Mouse (Mus musculus) activated CD4-positive, CD25-positive, alpha-beta regulatory T cell, adult 4 months (primary cell): ENCODE results near the gene Slc2a8. TPM values are rescaled to one million over a fixed set of nuclear protein-coding genes. Genes with fewer than 3 reads are reported as not detected.

Source experiments
- ATAC-seq: one replicate; pipeline ENCODE4 v1.8.0; 2017
- polyA plus RNA-seq, 2 experiments: library from polyadenylated mRNA; unstranded; fragments of 100-300 nt; shearing (Covaris generic); gene quantifications; one replicate each; pipeline ENCODE4 v1.2.1; 2017

Gene Slc2a8
- polyA plus RNA-seq, 2 experiments from 2014 or later: 2.3 to 2.9 TPM

DNA sequence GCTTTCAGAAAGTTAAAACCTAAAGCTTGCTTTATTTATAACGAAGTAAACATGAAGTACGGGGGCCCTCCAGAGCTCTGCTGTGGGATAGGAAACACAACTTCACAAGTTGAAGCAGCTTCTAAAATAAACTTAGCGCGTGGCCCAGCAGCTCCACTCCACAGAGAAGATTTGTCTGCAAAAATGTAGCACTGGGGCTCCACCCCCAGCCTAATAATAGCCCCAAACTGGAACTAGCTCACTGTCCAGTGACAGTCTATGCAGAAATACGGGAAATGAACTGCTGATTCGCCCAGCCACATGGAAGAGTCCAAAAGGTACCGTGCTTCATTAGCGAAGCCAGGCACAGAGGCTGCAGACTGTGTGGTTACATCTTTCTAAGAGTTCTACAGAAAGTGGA lies 12.6 kb downstream of the Slc2a8 start:
- ATAC-seq: no peak

- no peak for ATAC-seq
Observed at GRCm38 (mm10) chr2:32968024-32968614, 13.8 kb downstream of the Slc2a8 start.

- peak; percentile 58 for ATAC-seq
Observed at GRCm38 (mm10) chr2:32966689-32967631, 14.9 kb downstream of the Slc2a8 start.

- no peak for ATAC-seq
Observed at GRCm38 (mm10) chr2:32966184-32966688, 15.6 kb downstream of the Slc2a8 start.

GRCm38 (mm10) chr2:32965511-32966183 lies 16.2 kb downstream of the Slc2a8 start:
- ATAC-seq: no peak

DNA sequence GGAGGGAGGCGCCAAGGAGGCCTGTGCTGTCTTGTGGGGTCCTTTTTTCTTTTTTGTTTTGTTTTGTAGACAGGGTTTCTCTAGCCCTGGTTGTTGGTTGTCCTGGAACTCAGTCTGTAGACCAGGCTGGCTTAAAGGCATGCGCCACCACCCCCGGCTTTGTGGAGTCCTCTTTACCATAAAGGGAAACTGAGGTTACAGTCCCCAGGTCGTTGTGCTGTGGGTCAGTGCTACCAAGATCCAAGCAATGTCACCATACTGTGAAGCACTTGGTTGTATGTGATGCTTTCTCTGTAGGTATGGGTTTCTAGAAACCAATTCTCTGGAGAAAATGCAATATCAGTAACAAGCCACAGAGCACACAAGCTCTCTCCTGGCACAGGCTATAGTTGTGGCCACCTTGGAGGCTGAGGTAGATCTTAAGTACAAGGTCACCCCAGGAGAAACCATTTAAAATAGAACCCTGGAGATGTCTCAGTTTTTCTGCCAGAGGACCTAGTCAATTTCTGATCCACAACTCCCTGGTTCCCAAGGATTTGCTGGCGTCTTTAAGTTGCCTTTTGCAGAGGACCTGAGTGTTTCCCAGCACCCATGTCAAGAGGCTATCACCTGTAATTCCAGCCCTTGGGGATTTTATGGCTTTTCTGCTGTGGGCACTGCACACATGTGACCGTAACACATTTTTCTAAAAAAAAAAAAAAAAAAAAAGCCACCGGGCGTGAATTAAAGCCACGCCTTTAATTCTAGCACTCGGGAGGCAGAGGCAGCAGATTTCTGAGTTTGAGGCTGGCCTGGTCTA lies 17.0 kb downstream of the Slc2a8 start:
- no peak for ATAC-seq

- no peak for ATAC-seq
Observed at GRCm38 (mm10) chr2:32963981-32964380, 17.9 kb downstream of the Slc2a8 start.

- ATAC-seq: no peak
Observed at GRCm38 (mm10) chr2:32963544-32963943, 18.3 kb downstream of the Slc2a8 start.

DNA sequence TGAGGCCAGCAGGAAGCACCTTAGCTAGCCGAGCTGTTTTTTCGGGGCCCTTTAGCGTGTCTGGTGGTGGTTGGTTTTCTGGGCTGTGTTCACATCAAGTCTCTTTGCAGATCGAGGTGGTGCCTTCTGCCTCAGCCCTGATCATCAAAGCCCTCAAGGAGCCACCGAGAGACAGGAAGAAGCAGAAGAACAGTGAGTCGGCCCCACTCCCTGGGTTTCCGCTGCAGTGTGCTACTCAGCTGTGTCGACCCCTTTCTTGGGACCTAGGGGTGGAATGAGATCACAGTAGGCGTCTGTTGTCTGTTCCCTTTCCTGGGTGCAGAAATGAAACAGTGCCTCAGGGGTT lies 19.0 kb downstream of the Slc2a8 start:
- ATAC-seq: peak; percentile 12

DNA sequence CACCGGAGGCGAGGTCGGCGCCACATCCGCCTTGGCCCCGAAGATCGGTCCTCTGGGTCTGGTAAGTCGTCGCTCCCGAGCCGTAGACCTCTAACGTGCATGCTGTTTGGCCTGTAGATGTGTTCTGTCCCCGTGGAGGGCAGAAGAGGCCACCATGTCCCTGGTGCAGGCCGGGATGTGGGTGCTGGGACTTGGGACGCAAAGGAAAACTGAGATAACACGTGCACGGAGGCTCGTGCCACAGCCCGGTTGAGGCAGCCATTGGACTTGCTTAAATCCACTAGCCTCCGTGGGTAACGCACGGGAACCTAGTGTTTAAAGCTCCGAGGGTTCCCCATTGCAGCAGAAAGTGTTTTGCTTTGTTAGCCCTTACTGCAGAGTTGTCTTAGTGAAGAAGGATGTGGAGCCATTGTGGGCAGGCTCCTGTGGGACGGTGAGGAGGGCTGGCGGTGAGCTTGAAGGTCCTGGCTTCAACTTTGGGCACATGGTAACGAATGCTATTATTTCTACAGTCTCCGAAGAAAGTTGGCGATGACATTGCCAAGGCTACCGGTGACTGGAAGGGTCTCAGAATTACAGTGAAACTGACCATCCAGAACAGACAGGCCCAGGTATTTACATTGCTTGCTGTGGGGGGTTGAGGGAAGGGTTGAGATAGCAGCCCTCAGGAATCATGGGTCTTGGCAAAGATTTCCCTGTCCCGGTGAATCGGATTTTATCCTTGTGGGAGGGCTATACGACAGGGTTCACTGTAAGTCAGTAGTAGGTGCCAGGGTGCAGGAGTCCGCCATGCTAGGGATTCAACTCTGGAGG lies 19.6 kb downstream of the Slc2a8 start:
- no peak for ATAC-seq

GRCm38 (mm10) chr2:32961192-32961995 lies 20.5 kb downstream of the Slc2a8 start, which contains the start of the genes Rpl12 and Lrsam1:
Rpl12 (plus strand) TSS chr2:32961559.
Lrsam1 (minus strand) TSS chr2:32961614.
- ATAC-seq: peak; percentile 84

GRCm38 (mm10) chr2:32960273-32960672 lies 21.6 kb downstream of the Slc2a8 start:
- ATAC-seq: no peak

DNA sequence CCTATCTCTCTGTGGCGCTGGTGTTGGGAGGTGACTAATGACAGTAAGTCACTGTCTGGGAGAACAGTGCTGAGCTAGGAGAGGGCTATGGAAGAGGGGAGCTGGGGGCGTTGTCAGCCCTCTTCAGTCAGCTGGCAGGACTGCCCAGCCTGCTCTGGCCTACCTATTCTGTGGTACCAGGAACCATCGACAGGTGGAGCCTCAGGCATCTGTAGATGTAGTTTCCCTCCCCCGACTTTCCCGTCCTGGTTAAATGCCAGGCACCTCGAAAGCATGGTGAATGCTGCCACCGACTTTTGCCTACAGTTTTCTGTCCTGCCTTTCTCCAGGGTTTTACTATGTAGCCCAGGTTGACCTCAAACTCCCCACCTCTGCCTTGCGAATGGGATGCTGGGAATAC lies 24.5 kb downstream of the Slc2a8 start:
- no peak for ATAC-seq

GRCm38 (mm10) chr2:32954581-32954980 lies 27.3 kb downstream of the Slc2a8 start:
- no peak for ATAC-seq

GRCm38 (mm10) chr2:32947454-32947853 lies 34.4 kb downstream of the Slc2a8 start:
- ATAC-seq: no peak

DNA sequence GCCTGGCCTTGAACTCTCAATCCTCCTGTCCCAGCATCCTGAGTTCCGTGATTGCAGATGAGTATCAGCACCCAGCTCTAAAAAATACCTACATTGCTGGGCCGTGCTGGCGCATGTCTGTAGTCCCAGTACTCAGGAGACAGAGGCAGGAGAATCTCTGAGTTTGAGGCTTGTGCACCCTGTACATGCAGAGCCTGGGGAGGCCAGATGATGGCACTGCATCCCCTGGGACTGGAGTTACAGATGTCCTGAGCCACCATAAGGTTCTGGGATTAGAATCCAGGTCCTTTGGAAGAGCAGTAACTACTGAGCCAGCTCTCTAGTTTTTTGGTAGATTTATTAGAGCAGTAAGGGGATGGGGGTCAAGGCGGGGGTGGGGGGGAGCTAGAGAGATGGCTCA lies 41.4 kb downstream of the Slc2a8 start:
- ATAC-seq: no peak

DNA sequence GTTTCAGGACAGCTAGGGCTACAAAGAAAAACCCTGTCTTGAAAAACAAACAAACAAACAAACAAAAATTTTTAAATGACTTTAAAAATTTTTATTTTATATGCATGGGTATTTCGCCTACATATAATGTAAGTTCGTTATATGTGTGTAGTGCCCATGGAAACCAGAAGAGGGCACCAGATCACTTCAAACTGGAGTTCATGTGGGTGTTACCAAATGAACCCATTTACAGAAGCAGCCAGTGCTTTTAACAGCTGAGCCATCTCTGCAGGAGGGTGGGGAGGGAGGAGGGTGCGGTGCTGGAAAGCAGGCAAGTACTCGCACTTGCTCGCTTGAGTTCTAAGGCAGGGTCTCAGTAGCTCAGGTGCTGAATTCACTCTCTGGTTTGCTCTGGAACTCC lies 42.5 kb downstream of the Slc2a8 start:
- ATAC-seq: no peak

DNA sequence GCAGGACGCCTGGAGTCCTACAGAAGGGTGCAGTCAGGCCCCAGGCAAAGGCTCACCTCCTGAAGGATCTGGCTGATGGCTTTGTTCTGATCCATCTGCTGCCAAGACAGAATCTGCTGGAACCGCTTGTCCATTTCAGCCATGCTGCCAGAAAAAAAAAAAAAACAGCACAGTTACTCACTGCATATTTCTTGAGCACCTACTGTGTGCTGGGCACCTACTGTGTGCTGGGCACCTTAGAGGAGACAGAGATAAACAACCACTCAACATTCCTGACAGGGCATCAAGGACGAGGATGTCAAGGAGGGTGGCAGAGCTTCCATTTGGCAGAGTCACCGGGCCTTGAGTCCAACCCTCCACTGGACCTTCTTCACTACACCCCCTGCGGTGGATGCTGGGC lies 43.1 kb downstream of the Slc2a8 start:
- no peak for ATAC-seq

DNA sequence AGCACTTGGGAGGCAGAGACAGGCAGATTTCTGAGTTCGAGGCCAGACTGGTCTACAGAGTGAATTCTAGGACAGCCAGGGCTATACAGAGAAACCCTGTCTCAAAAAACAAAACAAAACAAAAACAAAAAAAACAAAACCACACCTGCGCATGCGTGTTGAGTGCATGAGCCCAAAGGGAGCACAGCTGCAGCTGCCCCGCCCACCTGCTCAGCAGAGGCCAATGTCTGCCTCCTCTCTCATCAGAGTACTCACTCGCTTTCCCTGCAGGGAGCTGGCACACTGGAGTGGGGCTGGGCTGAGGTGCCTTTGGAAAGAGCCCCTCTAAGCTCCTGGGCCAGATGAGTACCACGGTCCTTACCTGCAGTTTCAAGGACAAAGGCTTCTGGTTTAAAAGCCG lies 50.2 kb downstream of the Slc2a8 start:
- ATAC-seq: no peak
